ENCODE assay signal across 20 mouse cellular contexts in genomic region chr6:7356634-7357033, GRCm38 (mm10).
DNase-seq lines count a peak whose midpoint lies in the region; ATAC-seq and TF ChIP-seq lines count a peak whose summit lies in the region.
"Had no signal": no experiment of that assay in that cellular context is flagged by ENCODE, and none has a peak within 500 bp of the region (broad histone marks: within the 10 kb centered on the region; RNA-seq: fewer than 3 reads in every experiment).

No protein-coding gene starts in this region.

- TF ChIP-seq CTCF in lung, adult 2 months (IDR thresholded peaks at IDR 0.05; ENCODE audit: insufficient read depth, low read length): no peak

- no peak for TF ChIP-seq POLR2A in lung, adult 2 months (IDR thresholded peaks at IDR 0.05; ENCODE audit: borderline replicate concordance, extremely low read depth, low read depth, low read length)

- DNase-seq in cerebellum, adult 8-10 months: peak; percentile 1
- no peak for DNase-seq in cerebellum, adult 11-12 months
- DNase-seq in heart, postnatal 10 days: peak; percentile 1 to 4
- DNase-seq in heart, postnatal 25 days (ENCODE audit: low spot score): no peak
- DNase-seq in lung, adult 2 months: no peak
- peak; percentile 34 for DNase-seq in adipocyte (ENCODE audit: low spot score)
- no peak for DNase-seq in thymus, postnatal 4 days
- DNase-seq: B cell, adult 2 months; cerebellum, adult 9-11 months; lung, postnatal 14 days; right cerebral cortex, postnatal 14 days had no signal

- intact Hi-C loops in heart, postnatal 10 days (cut with DNase I): no loop called here
- intact Hi-C loops in heart, postnatal 25 days (cut with DNase I): no loop called here

- no peak overlapping the region for H3K9ac ChIP-seq in lung, embryonic 15.5 days
- H3K9ac ChIP-seq: hindbrain, embryonic 13.5 days; neural tube, embryonic 12.5 days; stomach, embryonic 15.5 days had no signal

- no peaks in the 10 kb centered on the region for H3K4me1 ChIP-seq in lung, embryonic 15.5 days
- no peaks in the 10 kb centered on the region for H3K4me1 ChIP-seq in lung, adult 2 months (ENCODE audit: control insufficient read depth, insufficient read depth, low read length)
- H3K4me1 ChIP-seq: hindbrain, embryonic 13.5 days; limb, embryonic 10.5 days; neural tube, embryonic 12.5 days; stomach, embryonic 15.5 days had no signal

- H3K27ac ChIP-seq in lung, embryonic 15.5 days: no peak overlapping the region
- H3K27ac ChIP-seq: hindbrain, embryonic 13.5 days; limb, embryonic 10.5 days; neural tube, embryonic 12.5 days; stomach, embryonic 15.5 days had no signal

- WGBS in lung, embryonic 15.5 days: 39% methylated on average over 2 of the region's 2 CpGs
- WGBS in lung, adult 2 months: 28% methylated on average over 2 of the region's 2 CpGs

- no peak overlapping the region for H3K4me3 ChIP-seq in lung, embryonic 15.5 days
- H3K4me3 ChIP-seq in lung, adult 2 months (replicated peaks; ENCODE audit: extremely low read depth, low read depth, low read length): no peak overlapping the region
- H3K4me3 ChIP-seq: erythroblast, embryonic 14.5 days; hindbrain, embryonic 13.5 days; limb, embryonic 10.5 days; neural tube, embryonic 12.5 days; stomach, embryonic 15.5 days had no signal

- ATAC-seq in lung, embryonic 15.5 days (ENCODE audit: borderline replicate concordance, extremely low read depth, low FRiP score, low TSS enrichment): peak; percentile 64; the same call in 1 of the 2 replicates
- ATAC-seq: forebrain, embryonic 14.5 days; intestine, postnatal 0 days had no signal

- no peak overlapping the region for H3K4me2 ChIP-seq in lung, embryonic 15.5 days
- H3K4me2 ChIP-seq: hindbrain, embryonic 13.5 days; liver, embryonic 11.5 days; neural tube, embryonic 12.5 days; stomach, embryonic 15.5 days had no signal

- no peaks in the 10 kb centered on the region for H3K36me3 ChIP-seq in lung, embryonic 15.5 days
- H3K36me3 ChIP-seq: hindbrain, embryonic 13.5 days; limb, embryonic 10.5 days; neural tube, embryonic 12.5 days; stomach, embryonic 15.5 days had no signal

- no peaks in the 10 kb centered on the region for H3K27me3 ChIP-seq in lung, embryonic 15.5 days
- H3K27me3 ChIP-seq: hindbrain, embryonic 13.5 days; neural tube, embryonic 12.5 days; stomach, embryonic 15.5 days had no signal

- H3K9me3 ChIP-seq in lung, embryonic 15.5 days: no peaks in the 10 kb centered on the region
- H3K9me3 ChIP-seq: hindbrain, embryonic 13.5 days; limb, embryonic 10.5 days; neural tube, embryonic 12.5 days; stomach, embryonic 15.5 days had no signal

Comparison
In these comparisons a context has a peak if more than half of its experiments do, and no peak if none do; other contexts are left out.
1. DNase-seq: peak in cerebellum, adult 8-10 months (single experiment), heart, postnatal 10 days (2 of 2) and adipocyte (single experiment); none in cerebellum, adult 11-12 months (single experiment), heart, postnatal 25 days (single experiment), lung, adult 2 months (single experiment) and thymus, postnatal 4 days (single experiment).